Mouse (Mus musculus): ENCODE measurements around the gene Rbm38.

Gene Rbm38

GRCm38 (mm10) chr2:173020430-173020829 is at the start of gene Rbm38:
Gene Rbm38 (plus strand): TSS chr2:173020498.
- DNase-seq (ENCODE audit: low spot score): no peak

- DNase-seq (ENCODE audit: low spot score): no peak
Measured at GRCm38 (mm10) chr2:172971865-172972264, 48.4 kb upstream of the Rbm38 start.

- no peak for DNase-seq (ENCODE audit: low spot score)
Measured at GRCm38 (mm10) chr2:172973806-172974565, 46.3 kb upstream of the Rbm38 start.

GRCm38 (mm10) chr2:172974701-172975100 is 45.6 kb upstream of the Rbm38 start:
- no peak for DNase-seq (ENCODE audit: low spot score)

- DNase-seq (ENCODE audit: low spot score): no peak
Measured at GRCm38 (mm10) chr2:172975159-172975558, 45.1 kb upstream of the Rbm38 start.

GRCm38 (mm10) chr2:172976661-172977238 is 43.5 kb upstream of the Rbm38 start:
- no peak for DNase-seq (ENCODE audit: low spot score)

- DNase-seq (ENCODE audit: low spot score): no peak
Measured at GRCm38 (mm10) chr2:172977409-172978130, 42.7 kb upstream of the Rbm38 start, which contains the start of gene Spo11. Gene Spo11 (plus strand): TSS chr2:172977700.

- DNase-seq (ENCODE audit: low spot score): no peak
Measured at GRCm38 (mm10) chr2:172978131-172978633, 42.1 kb upstream of the Rbm38 start.

- no peak for DNase-seq (ENCODE audit: low spot score)
Measured at GRCm38 (mm10) chr2:172979666-172980345, 40.5 kb upstream of the Rbm38 start.

GRCm38 (mm10) chr2:172982776-172983561 is 37.3 kb upstream of the Rbm38 start:
- no peak for DNase-seq (ENCODE audit: low spot score)

- DNase-seq (ENCODE audit: low spot score): no peak
Measured at GRCm38 (mm10) chr2:172990161-172990560, 30.1 kb upstream of the Rbm38 start.

GRCm38 (mm10) chr2:172996207-172996606 is 24.1 kb upstream of the Rbm38 start:
- DNase-seq (ENCODE audit: low spot score): peak; percentile 68

- no peak for DNase-seq (ENCODE audit: low spot score)
Measured at GRCm38 (mm10) chr2:172997748-172998147, 22.6 kb upstream of the Rbm38 start.

- DNase-seq (ENCODE audit: low spot score): no peak
Measured at GRCm38 (mm10) chr2:172998478-172998877, 21.8 kb upstream of the Rbm38 start.

- peak; percentile 98 for DNase-seq (ENCODE audit: low spot score)
Measured at GRCm38 (mm10) chr2:172999630-173000284, 20.5 kb upstream of the Rbm38 start, which contains the start of gene Rae1. Gene Rae1 (plus strand): TSS chr2:173000117.

GRCm38 (mm10) chr2:173000285-173000652 is 20.0 kb upstream of the Rbm38 start:
- DNase-seq (ENCODE audit: low spot score): no peak

- DNase-seq (ENCODE audit: low spot score): no peak
Measured at GRCm38 (mm10) chr2:173000921-173001320, 19.4 kb upstream of the Rbm38 start.

GRCm38 (mm10) chr2:173003737-173004136 is 16.6 kb upstream of the Rbm38 start:
- no peak for DNase-seq (ENCODE audit: low spot score)

GRCm38 (mm10) chr2:173010220-173010717 is 10.0 kb upstream of the Rbm38 start:
- DNase-seq (ENCODE audit: low spot score): no peak

GRCm38 (mm10) chr2:173011440-173011839 is 8.9 kb upstream of the Rbm38 start:
- no peak for DNase-seq (ENCODE audit: low spot score)

Data from left cerebral cortex, adult 11 months (tissue).